ENCODE assay signal across 9 mouse cellular contexts in the genomic region with DNA sequence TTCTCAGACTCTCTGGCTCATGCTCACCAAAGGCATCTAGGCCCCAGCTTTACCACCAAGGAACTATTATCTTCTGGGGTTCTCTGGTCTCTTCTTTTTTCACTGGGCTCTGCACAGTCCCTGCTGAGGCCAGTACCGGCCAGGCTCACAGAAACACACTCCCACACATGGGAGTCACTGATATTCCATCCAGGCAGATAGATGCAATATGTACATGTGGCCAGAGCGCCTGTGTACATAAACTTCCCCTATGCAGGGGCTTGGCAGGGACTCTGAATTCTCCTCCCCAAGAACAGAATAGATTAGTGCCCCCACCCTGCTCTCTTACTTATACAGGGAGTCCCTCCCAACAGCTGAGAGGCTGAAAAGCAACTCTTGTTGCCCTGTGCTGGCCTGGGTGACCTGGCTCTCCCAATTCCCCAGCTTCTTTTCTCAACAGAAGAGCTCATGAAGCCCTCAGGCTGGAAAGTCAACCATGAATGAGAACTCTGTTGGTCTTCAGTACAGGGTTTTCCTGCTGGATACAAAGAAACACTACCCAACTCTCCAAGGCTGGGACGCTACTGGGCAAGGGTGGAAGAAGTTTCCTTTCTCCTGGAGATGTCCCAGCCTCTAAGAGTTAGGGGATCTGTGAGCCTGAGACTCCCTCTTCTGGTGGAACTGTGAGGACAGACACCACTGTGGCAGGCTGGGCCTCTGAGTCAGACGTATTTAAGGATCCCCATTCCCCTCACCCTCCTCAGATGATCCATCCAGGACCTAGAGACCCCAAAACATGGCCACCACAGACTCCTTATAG.
DNase-seq lines count a peak whose midpoint lies in the region.
"Had no signal": no experiment of that assay in that cellular context is flagged by ENCODE, and none has a peak within 500 bp of the region (broad histone marks: within the 10 kb centered on the region; RNA-seq: fewer than 3 reads in every experiment).

No protein-coding gene starts in this region.

- peak; percentile 10 for DNase-seq in adrenal gland, adult 2 months
- no peak for DNase-seq in adrenal gland, adult 8-10 months
- peak; percentile 21 for DNase-seq in kidney, postnatal 10 days
- DNase-seq in kidney, adult 18-20 months, result no peak
- DNase-seq in right cerebral cortex, postnatal 14 days, result peak; percentile 42
- DNase-seq in right cerebral cortex, postnatal 4 days, result no peak
- DNase-seq in spleen, adult 12 weeks (ENCODE audit: low spot score), result no peak
- no peak for DNase-seq in heart, adult 11 months
- DNase-seq: adrenal gland, postnatal 25 days had no signal

Comparison
In these comparisons a context has a peak if more than half of its experiments do, and no peak if none do; other contexts are left out.
1. DNase-seq: peak in adrenal gland, adult 2 months (single experiment), kidney, postnatal 10 days (single experiment) and right cerebral cortex, postnatal 14 days (single experiment); none in adrenal gland, adult 8-10 months (single experiment), kidney, adult 18-20 months (single experiment), right cerebral cortex, postnatal 4 days (single experiment), spleen, adult 12 weeks (single experiment) and heart, adult 11 months (single experiment).